Mouse (Mus musculus): ENCODE results near the gene Maco1. TPM values are rescaled to one million over a fixed set of nuclear protein-coding genes. Genes with fewer than 3 reads are reported as not detected.

The Maco1 gene
- total RNA-seq, 2 experiments from 2014 or later: 43.8 TPM

- no peak for DNase-seq (ENCODE audit: low spot score in 2 of 2)
These were observed 99.5 kb downstream of the Maco1 start for GRCm38 (mm10) chr4:134753516-134754261.

DNA sequence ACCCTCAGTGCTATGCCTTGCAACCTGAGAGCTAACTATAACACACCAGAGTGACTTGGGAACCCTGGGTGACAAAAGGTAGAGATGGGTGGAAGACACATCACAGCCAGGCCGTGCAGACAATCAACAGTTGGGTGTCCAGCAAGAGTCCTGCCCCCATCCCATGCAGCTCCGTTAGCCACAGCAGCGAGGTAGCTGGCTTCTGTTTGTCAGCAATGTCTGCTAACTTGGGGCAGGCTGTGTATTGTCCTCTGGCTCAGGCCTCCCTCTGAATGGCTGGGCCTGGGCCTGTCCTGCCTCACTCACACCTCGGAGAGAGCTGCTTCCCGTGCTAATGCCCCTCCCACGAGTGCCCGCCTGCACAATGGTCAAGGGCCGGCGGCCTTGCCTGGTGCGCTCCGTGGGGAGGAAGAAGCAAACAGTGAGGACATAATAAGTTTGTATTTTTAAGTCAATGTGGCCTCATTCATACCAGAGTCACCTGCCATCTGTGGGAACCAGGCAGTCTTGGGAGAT, 100.2 kb downstream of the Maco1 start:
- DNase-seq (ENCODE audit: low spot score in 2 of 2): no peak

Other genes with a start within 250 kb of the Maco1 start
- 10 to 100 TPM; 18.9 to 19.8 TPM for gene Man1c1, start 149.1 kb downstream of the Maco1 start, total RNA-seq (2021)
- 1 to 10 TPM; 4.6 to 4.8 TPM for gene Ldlrap1, start 85.3 kb downstream of the Maco1 start, total RNA-seq (2021)
- not detected for gene Rhd, start 11.2 kb upstream of the Maco1 start, total RNA-seq (2021)
- 100 to 1,000 TPM; 112 TPM for gene Tmem50a, start 61.7 kb upstream of the Maco1 start, total RNA-seq (2021)
- 100 to 1,000 TPM; 241 to 268 TPM for gene Rsrp1, start 70.2 kb upstream of the Maco1 start, total RNA-seq (2021)
- gene Syf2, start 77.6 kb upstream of the Maco1 start, total RNA-seq (2021): 10 to 100 TPM; 42.6 to 43.8 TPM

Data from layer of hippocampus, postnatal 14 days (tissue).